Mouse (Mus musculus): ENCODE measurements around the gene Tab3.

The Tab3 gene

DNA sequence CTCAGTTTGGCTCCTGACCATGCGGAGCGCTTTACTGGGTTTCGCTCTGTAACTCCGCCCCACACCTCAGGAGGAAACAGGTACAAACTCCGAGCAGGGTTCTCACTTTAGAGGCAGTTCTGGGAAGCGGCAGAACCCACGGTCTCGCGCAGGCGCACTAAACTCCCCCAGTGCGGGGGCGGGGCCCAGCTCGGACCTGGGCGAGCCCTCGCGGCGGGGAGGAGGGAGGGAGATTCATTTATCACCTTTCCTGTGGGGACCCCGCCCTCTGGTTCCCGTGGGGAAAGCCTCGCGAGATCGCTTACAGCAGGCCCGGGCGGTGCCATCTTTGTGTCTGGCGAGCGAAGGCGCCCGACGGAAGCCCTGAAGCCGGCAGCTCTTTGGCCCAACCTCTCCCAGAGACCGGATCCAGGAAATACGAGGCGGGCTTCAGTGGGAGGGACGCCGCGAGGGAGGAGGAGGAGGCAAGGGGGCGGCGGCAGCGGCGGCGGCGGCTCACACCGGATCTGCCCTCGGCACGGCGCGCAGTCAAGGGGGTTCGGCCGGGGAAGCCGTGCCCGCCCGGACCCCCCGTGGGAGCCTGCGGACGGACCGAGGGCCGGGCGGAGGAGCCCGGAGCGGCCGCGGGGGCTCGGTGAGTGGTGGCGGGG, at the start of gene Tab3:
Gene Tab3, plus strand, starts transcription at position 491 of the 650 bp plus-strand sequence.
- in situ Hi-C loops (cut with MboI), result loop anchor here (25.0 kb wide), 1 partner anchor 339 kb away; no protein-coding TSS in a partner anchor

GRCm38 (mm10) chrX:85525545-85525944, 48.3 kb upstream of the Tab3 start:
- in situ Hi-C loops (cut with MboI), result no loop called here

- in situ Hi-C loops (cut with MboI), result no loop called here
These were observed 47.4 kb upstream of the Tab3 start for GRCm38 (mm10) chrX:85526263-85527019.

DNA sequence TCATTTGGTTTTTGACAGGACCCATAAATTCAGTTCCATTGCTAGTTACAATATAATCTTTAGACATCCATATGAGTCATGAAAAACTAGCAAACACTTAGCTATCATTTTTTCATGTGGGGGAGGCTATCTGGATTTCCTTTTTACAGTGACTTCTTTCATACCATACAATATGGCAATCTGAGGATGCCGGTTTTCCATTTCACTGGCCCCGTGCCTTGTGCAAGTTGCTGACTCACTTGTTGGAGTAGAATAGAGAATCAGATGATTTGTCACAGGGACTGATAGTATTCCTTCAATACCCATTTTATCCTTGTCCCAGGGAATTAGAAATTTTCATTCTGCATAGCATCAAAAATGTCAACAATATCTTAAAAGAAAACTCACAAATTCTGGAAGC, 14.9 kb upstream of the Tab3 start:
- in situ Hi-C loops (cut with MboI), result loop anchor here (25.0 kb wide), 1 partner anchor 353 kb away; no protein-coding TSS in a partner anchor

GRCm38 (mm10) chrX:85566256-85566655, 7.6 kb upstream of the Tab3 start:
- in situ Hi-C loops (cut with MboI), result loop anchor here (25.0 kb wide), 1 partner anchor 346 kb away; no protein-coding TSS in a partner anchor

- in situ Hi-C loops (cut with MboI), result loop anchor here (25.0 kb wide), 1 partner anchor 338 kb away; no protein-coding TSS in a partner anchor
These were observed 340 bp downstream of the Tab3 start for GRCm38 (mm10) chrX:85574182-85574541.

DNA sequence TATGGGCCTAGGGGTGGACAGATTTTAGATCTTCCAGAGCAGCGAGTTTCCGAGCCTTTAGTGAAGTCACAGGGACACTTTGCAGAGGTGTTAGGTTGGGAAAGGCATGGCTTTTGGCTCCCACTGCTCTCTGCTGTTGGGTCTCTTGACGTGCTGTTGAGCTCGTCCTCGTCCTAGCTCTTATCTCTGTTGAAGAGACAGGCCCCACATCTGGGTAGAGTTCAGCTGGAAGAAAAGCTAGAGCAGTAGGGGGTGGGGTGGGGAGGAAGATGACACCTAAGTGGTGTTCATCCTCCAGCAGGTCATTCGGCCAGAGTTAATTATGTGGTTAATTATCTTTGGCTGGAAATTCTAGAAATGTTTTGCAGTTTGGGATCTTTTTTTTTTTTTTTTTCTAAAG, 2.5 kb downstream of the Tab3 start:
- in situ Hi-C loops (cut with MboI), result no loop called here

DNA sequence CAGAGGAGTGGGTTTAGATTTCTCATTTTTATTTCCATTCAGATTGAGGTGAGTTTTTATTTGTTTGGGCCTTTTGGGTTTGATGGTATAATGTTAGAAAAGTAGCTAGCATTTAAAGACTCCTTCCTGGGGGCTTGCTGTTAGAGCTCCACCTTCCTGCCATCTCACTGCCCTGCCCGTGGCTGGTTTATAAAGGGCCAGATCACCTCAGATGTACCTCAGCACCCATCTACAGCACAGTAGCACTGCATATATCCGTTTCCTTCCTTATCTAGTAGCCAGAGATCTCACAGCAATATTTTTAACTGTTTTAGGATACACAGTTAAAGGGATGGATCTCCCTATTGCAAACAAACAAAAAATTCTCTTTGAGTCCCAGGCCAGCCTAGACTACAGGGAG, 6.9 kb downstream of the Tab3 start:
- in situ Hi-C loops (cut with MboI), result no loop called here

- in situ Hi-C loops (cut with MboI), result no loop called here
These were observed 8.7 kb downstream of the Tab3 start for GRCm38 (mm10) chrX:85582517-85582916.

DNA sequence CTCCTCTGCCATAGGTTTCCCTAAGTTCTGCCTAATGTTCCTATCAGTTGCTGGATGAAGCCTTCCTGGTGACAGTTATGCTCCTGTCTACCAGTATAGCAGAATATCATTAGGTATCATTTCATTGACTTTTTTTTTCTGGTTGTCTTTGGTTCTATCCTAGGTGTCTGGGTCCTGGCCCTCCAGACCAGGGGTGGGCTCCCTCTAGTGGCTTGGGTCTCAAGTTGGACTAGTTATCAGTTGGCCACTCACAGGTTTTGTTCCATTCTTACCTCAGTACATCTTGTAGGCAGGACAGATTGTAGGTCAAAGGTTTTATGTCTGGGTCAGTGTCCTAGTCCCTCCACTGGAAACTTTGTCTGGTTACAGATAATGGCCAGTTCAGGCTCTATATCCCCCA, 11.8 kb downstream of the Tab3 start:
- in situ Hi-C loops (cut with MboI), result no loop called here

GRCm38 (mm10) chrX:85614701-85615100, 40.9 kb downstream of the Tab3 start:
- in situ Hi-C loops (cut with MboI), result no loop called here

DNA sequence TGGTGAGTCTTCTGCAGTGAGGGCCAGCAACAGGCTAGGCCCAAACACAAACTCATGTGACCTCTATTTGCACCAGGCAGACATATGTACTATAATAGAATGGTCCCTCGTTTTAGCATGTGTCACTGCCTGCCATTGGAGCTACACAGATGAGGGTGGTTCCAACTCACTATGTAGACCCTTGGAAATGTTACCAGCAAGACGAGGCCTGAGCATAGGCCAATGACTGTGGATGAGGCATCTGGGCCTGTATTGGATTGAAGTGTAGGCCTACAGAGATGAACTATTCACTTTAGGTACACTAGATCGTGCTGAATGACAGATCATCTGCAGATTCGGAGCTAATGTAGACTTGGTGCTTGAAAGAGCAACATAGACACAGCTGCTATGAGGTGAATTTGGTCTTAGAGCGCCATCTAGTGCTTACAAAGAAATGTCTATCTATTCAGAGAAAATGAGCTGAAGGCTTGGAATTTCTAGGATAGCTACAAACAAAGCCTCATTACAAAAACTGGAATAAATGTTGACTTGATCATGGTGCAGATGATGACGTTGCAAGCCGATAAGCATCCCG, 72.5 kb downstream of the Tab3 start:
- in situ Hi-C loops (cut with MboI), result no loop called here

GRCm38 (mm10) chrX:85676808-85677207, 103.0 kb downstream of the Tab3 start:
- in situ Hi-C loops (cut with MboI), result loop anchor here (10.0 kb wide), 1 partner anchor 238 kb away; no protein-coding TSS in a partner anchor

GRCm38 (mm10) chrX:85682125-85682524, 108.3 kb downstream of the Tab3 start:
- in situ Hi-C loops (cut with MboI), result no loop called here

DNA sequence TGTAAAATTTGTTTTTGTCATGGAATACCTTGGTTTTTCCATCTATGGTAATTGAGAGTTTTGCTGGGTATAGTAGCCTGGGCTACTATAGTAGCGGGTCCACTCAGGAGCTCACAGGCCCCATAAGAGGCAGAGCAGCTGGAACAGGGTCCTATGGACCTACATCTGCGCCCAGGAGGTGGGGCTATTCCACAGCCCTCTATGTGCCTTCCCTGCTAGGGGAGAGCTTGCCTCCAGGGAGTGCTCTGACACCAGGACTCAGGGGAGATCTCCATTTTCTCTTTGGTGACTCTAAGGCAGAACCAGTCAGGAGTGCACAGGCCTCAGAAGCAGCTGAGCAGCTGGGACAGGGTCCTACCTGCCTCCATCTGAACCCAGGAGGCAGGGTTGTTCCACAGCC, 109.9 kb downstream of the Tab3 start:
- in situ Hi-C loops (cut with MboI), result no loop called here

All from mature B cell (primary cell).